Mouse (Mus musculus) embryonic facial prominence, embryonic 10.5 days (tissue): ENCODE data around the gene Neurod1. TPM values are rescaled to one million over a fixed set of nuclear protein-coding genes. Genes with fewer than 3 reads are reported as not detected.
A peak's percentile ranks its signal among the peaks of the same experiment; 100 is the strongest.

Experiments used
- DNase-seq: peaks from one replicate; pipeline ENCODE4 v3.0.0-alpha.2; 2017; ENCODE audit warnings: low spot score
- H3K27ac ChIP-seq: fragments of 300-500 bp; sonication (generic); replicated peaks from 2 replicates; pipeline ENCODE4 v1.5.1; 2016; ENCODE audit warnings: mild to moderate bottlenecking
- H3K27me3 ChIP-seq: fragments of 300-500 bp; sonication (generic); replicated peaks from 2 replicates; pipeline ENCODE4 v1.6.1; 2016; ENCODE audit warnings: low read depth, mild to moderate bottlenecking; ENCODE audit not compliant: poor library complexity, severe bottlenecking
- H3K36me3 ChIP-seq: fragments of 300-500 bp; sonication (generic); replicated peaks from 2 replicates; pipeline ENCODE4 v1.6.1; 2016; ENCODE audit warnings: mild to moderate bottlenecking, moderate library complexity
- H3K4me1 ChIP-seq: fragments of 300-500 bp; sonication (generic); 2 replicates; pipeline ENCODE4 v1.6.1; 2016
- H3K4me3 ChIP-seq: fragments of 300-500 bp; sonication (generic); 2 replicates; pipeline ENCODE4 v1.5.1; 2016; ENCODE audit warnings: mild to moderate bottlenecking, moderate library complexity
- H3K9me3 ChIP-seq: fragments of 300-500 bp; sonication (generic); 2 replicates; pipeline ENCODE4 v1.6.1; 2016; ENCODE audit warnings: mild to moderate bottlenecking
- WGBS: fragments of 180-500 bp; shearing (Covaris S2); methylation state at CpG from one replicate; pipeline ENCODE4 v1.1.7; 2016; 5-methylcytosine and 5-hydroxymethylcytosine counted together
- polyA plus RNA-seq: library from polyadenylated mRNA; unstranded; fragments of >200 nt; fragmentation: Nextera tagmentation; extraction: Ambion mirVana; gene quantifications from 2 replicates; pipeline ENCODE4 v1.2.1, GENCODE M21; 2016

Neurod1 gene
- polyA plus RNA-seq, 1 experiment from 2014 or later: 25.1 TPM

GRCm38 (mm10) chr2:79429108-79429507 is 27.4 kb downstream of the Neurod1 start:
- Histone ChIP-seq H3K36me3 (no peaks in the 10 kb centered on the region), H3K4me3 (peak overlapping the region; percentile 67), H3K4me1 (peaks cover 25% of the 10 kb centered on the region), H3K27me3 (peaks cover 52% of the 10 kb centered on the region), H3K27ac (peak overlapping the region; percentile 82), H3K9me3 (no peaks in the 10 kb centered on the region)
- no peak for DNase-seq
- 10% methylated on average over 7 of the region's 7 CpGs for WGBS

GRCm38 (mm10) chr2:79428569-79429104 is 27.9 kb downstream of the Neurod1 start:
- peak overlapping the region; percentile 82 for H3K27ac ChIP-seq
- peaks cover 53% of the 10 kb centered on the region for H3K27me3 ChIP-seq

DNA sequence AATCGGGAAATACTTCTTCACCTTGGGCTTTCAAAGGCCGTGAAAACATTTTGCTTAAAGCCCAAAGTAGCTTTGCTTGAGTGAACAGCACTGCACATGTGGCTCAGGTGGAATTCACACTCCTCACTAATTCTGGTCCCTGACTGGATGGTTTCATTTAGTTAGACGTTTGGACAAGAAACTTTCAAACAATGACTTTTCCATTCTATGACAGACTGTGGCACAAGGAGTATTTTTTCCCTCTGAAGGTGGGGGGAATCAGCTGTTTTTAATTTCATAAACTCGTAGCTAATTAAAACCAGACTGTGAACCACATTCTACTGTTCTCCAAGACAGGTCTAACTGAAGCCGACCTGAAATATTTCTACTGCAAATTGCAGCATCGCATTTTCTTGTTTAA is 28.5 kb downstream of the Neurod1 start:
- WGBS: 17% methylated on average over 6 of the region's 6 CpGs
- Histone ChIP-seq H3K27me3 (peaks cover 53% of the 10 kb centered on the region), H3K9me3 (no peaks in the 10 kb centered on the region), H3K4me1 (peaks cover 25% of the 10 kb centered on the region), H3K36me3 (no peaks in the 10 kb centered on the region), H3K27ac (no peak overlapping the region), H3K4me3 (peak overlapping the region; percentile 67)
- peak; percentile 15 for DNase-seq

More at GRCm38 (mm10) chr2:79428569-79429104, 27.9 kb downstream of the Neurod1 start:
- DNase-seq: peak; percentile 68
- Histone ChIP-seq H3K36me3 (no peaks in the 10 kb centered on the region), H3K9me3 (no peaks in the 10 kb centered on the region), H3K4me3 (peak overlapping the region; percentile 67), H3K4me1 (peaks cover 25% of the 10 kb centered on the region)
- WGBS: under 1% methylated on average over 35 of the region's 35 CpGs

DNA sequence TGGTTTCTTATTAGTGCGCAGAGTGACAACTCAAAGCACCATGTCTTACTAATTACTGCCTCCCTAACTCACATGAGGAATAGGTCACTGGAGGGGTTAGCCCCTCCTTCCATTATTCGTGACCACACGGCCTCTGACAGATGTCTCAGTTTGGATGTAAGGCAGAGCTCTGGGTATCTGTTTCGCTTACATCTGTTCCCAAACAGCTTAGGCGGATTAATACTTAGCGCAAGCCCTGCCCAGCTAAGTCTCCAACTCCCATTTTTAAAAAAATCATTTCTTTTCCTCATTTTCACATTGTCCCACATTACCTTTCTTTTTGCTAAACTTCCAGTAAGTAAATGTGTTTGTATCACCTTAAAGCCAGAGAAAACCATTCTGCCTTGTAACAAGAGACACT is 34.9 kb downstream of the Neurod1 start:
- H3K4me1 ChIP-seq: peaks cover 19% of the 10 kb centered on the region
- H3K4me3 ChIP-seq: no peak overlapping the region
- no peaks in the 10 kb centered on the region for H3K36me3 ChIP-seq
- H3K27ac ChIP-seq: no peak overlapping the region
- H3K27me3 ChIP-seq: peaks cover 21% of the 10 kb centered on the region
- WGBS: 18% methylated on average over 6 of the region's 6 CpGs
- peak; percentile 42 for DNase-seq
- H3K9me3 ChIP-seq: no peaks in the 10 kb centered on the region

DNA sequence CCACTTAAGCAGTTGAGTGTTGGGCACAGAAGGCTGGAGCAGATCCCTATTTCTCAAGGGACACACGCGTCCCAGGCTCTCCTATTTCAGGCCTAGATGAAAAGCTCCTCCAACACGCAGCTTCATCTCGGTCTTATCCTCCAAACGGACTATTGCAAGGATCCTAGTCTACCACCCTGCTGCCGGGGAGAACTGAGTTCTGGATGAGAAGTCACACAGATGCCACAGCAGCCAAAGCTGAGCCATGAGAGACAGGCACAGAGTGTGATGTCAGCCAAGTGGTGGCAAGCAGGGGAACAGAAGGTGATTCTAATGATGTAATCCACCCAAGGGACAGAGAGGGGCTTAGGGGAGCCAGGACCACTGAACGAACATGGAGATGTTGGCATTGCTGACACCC is 42.0 kb downstream of the Neurod1 start:
- DNase-seq: no peak
- Histone ChIP-seq H3K4me3 (no peak overlapping the region), H3K36me3 (no peaks in the 10 kb centered on the region), H3K4me1 (peaks cover 21% of the 10 kb centered on the region), H3K27ac (no peak overlapping the region), H3K27me3 (no peaks in the 10 kb centered on the region), H3K9me3 (no peaks in the 10 kb centered on the region)
- WGBS: 84% methylated on average over 7 of the region's 7 CpGs

GRCm38 (mm10) chr2:79410903-79411255 is 45.7 kb downstream of the Neurod1 start:
- Histone ChIP-seq H3K4me1 (peaks cover 28% of the 10 kb centered on the region), H3K4me3 (no peak overlapping the region), H3K36me3 (no peaks in the 10 kb centered on the region), H3K27ac (no peak overlapping the region), H3K9me3 (no peaks in the 10 kb centered on the region), H3K27me3 (no peaks in the 10 kb centered on the region)
- 75% methylated on average over 3 of the region's 3 CpGs for WGBS
- no peak for DNase-seq

DNA sequence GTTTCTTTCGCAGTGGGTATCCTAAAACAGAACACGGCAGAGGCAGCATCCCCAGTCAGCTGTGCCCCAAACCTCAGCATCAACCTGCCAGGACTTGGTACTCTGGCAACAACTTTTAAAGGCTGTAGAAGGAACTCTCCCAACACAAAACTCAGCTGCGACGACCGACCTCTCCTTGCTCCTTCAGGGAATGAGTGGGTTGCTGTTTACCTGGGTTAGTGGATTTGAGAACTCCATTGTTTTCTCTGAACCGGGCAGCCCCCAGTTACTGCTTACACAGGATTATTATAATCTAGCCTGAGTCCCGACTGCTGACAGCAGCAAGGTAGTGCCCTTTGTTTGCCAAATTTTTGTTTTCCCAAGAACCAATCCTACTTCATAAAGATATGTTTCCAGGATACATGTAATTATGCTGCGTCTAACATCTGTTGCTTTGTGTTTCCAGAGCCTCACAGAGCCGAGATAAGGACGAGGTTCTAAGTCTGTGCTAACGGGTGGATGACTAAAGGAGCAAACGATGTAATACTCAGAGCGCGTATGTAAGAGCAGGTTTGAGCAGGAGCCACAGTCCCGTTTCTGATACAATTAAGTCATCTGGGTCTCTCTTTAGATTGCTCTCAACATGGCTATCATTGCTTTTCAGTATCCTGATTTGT is 46.2 kb downstream of the Neurod1 start:
- Histone ChIP-seq H3K27ac (no peak overlapping the region), H3K36me3 (no peaks in the 10 kb centered on the region)
- 67% methylated on average over 15 of the region's 15 CpGs for WGBS

DNA sequence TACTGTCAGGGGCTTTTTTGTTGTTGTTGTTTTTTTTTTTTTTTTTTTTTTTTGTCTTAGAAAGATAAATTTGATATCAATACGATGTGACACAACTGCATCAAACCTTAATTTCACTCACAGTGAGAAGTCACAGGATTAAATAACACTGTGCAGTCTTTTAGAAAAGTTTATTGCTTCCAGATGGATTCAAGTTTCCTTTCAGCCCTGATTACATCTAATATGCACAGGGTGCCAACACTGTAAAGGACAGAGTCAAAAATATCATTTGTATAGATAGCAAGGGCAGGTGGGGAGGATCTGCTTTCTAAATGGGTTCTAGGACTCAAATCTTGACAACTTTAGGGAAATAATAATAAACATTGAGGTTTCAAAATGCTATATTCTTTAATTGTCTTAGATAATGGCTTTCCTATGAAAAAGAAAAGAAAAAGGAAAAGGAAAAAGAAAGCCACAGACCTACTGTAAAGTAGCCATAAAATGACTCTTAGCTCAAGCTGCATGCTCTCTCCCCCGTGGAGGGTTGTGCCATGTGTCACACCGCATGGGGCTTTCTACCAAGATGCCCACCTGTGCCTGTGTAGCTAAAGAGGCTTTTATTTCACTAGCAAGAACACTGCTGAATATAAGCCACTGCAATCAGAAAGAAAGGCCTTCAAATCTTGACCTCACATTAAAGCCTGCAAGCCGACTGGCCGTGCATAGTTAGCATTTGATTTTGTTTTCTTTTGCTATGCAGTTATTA is 50.7 kb downstream of the Neurod1 start:
- WGBS: 70% methylated on average over 5 of the region's 5 CpGs
- Histone ChIP-seq H3K27me3 (no peaks in the 10 kb centered on the region), H3K9me3 (no peaks in the 10 kb centered on the region), H3K36me3 (no peaks in the 10 kb centered on the region), H3K4me1 (peaks cover 16% of the 10 kb centered on the region), H3K27ac (no peak overlapping the region), H3K4me3 (no peak overlapping the region)
- no peak for DNase-seq

More for the DNA sequence above, 46.2 kb downstream of the Neurod1 start:
- H3K4me3 ChIP-seq: no peak overlapping the region
- peaks cover 30% of the 10 kb centered on the region for H3K4me1 ChIP-seq
- no peaks in the 10 kb centered on the region for H3K27me3 ChIP-seq
- H3K9me3 ChIP-seq: no peaks in the 10 kb centered on the region
- DNase-seq: no peak

Other genes with a start within 250 kb of the Neurod1 start
- 6.0 and 6.1 TPM in 2 replicates for gene Itga4, start 201.3 kb downstream of the Neurod1 start, polyA plus RNA-seq
- 4.5 and 5.2 TPM in 2 replicates for gene Cerkl, start within 50 bp of the Neurod1 start, polyA plus RNA-seq
- 6.1 and 6.6 TPM in 2 replicates for gene Itprid2, start 178.6 kb upstream of the Neurod1 start, polyA plus RNA-seq